Mouse (Mus musculus): ENCODE results near the gene Pacsin2.
"Not testable (repeated sequence)": the region's sequence is repeated elsewhere in the genome, so short reads cannot be mapped to it uniquely, and the experiment has no call there.

The Pacsin2 gene

GRCm38 (mm10) chr15:83366933-83367552, 97.4 kb downstream of the Pacsin2 start:
- DNase-seq = peak; percentile 14

GRCm38 (mm10) chr15:83365697-83366096, 98.7 kb downstream of the Pacsin2 start:
- no peak for DNase-seq

- no peak for DNase-seq
Observed at GRCm38 (mm10) chr15:83364194-83364593, 100.2 kb downstream of the Pacsin2 start.

- not testable (repeated sequence) for DNase-seq
Observed at GRCm38 (mm10) chr15:83362813-83363212, 101.6 kb downstream of the Pacsin2 start.

DNA sequence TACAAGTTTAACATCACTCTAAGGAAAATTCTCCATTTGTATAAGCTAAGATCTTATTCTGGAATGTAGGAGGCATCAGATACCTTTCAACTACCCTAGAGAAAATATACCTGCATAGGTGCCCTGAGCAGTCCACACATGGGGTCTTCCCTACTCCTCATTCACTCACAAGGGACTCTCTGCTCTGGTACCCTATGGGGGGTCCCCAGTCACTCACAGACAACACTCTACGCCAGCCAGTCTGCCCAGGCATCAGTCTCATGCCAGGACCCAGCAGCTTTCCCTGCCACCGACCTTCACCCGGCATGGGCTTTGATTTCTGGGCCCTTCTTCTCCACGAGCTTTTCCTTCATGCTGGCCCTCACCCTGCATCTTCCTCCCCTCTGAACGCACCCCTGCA, 103.5 kb downstream of the Pacsin2 start:
- DNase-seq = not testable (repeated sequence)

GRCm38 (mm10) chr15:83360140-83360539, 104.3 kb downstream of the Pacsin2 start:
- no peak for DNase-seq

DNA sequence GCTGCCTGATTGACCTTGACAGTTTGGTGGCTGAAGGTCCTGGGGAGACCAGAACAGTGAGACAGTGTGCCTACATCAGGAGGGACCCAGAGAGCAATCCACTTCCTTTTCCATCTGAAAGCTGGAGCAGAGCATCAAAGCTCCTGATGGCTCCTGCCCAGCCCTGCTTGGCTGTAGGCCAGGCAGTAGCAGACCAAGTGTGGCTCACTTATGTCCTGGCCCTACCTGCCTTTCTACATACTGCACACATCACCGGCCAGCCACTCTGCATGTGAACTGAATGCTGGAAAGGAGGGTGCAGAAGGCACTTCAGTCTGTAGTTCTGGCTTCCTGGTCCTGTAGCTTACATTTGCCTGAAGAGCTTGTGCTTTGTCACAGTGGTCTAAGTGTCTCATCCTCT, 105.9 kb downstream of the Pacsin2 start:
- DNase-seq = no peak

DNA sequence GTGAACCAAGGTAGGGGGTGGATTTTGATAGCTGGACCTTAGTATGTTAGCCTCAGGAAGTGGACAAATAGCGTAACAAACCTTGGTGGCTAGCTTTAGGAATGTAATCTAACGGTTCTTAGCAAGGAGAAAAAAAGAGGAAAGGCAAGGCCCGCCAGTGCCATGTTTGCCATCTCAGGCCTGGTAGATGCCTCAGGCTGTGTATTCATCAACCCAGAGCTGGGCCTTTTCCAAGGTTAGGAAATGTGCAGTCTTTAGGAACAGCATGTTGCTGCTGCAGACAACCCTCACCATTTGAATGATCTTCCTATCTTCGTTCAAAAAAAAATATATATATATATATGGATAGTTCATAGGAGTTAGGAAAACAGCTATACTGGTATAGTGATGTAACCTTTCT, 112.9 kb downstream of the Pacsin2 start:
- DNase-seq = no peak

GRCm38 (mm10) chr15:83350859-83351258, 113.5 kb downstream of the Pacsin2 start:
- no peak for DNase-seq

GRCm38 (mm10) chr15:83349954-83350711, 114.3 kb downstream of the Pacsin2 start, which contains the start of gene Arfgap3:
Arfgap3 (minus strand) TSS chr15:83350247.
- peak; percentile 94 for DNase-seq

DNA sequence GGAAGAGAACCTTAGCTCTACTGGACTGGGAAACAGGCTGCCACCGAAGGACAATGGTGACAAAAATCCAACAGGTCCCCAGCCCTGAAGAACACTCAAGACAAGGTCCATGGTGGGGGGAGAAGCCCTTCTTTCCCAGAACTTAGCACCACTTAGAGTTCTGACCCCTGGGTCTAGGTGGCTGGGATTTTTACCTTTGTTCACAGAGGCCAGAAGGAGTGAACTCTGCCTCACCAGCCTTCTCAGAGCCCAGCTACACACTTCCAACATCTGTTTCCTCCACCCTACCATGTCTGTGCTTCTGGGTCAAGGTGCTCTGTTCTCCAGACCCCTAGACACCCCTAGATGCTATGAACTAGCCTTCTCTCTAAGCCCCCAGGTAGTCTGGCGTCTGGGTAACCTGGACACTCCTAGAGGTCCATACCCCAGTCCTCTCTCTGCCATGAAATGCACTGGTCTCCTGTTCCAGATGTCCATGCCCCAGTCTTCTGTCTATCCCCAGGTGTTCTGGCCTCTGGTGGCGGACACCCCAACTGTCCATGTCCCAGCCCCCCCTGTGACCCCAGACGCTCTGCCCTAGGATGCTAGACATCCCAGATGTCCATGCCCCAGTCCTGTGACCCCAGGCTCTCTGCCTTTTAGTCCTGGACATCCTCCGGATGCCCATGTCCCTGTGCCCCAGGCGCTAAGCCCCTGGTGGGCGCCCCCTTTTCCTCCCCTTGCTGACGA, 115.0 kb downstream of the Pacsin2 start:
- DNase-seq = no peak

DNA sequence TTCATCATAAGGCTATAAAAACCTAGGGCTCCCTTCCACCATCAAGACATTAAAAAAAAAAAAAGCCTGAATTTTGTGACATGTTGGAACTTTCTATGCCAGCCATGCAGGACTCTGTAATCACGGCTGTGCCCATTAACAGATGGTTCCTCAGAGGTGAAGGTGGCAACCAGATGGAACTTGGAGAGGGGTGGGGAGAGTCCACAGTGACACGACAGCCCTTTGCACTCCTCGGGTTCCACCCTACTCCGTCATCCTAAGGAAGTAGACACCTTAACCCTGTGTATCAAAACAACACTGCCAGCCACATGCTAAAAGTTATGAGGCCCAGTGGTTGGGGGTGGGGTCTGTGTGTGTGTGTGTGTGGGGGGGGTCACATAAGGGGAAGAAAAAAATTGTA, 115.7 kb downstream of the Pacsin2 start:
- DNase-seq = no peak

DNA sequence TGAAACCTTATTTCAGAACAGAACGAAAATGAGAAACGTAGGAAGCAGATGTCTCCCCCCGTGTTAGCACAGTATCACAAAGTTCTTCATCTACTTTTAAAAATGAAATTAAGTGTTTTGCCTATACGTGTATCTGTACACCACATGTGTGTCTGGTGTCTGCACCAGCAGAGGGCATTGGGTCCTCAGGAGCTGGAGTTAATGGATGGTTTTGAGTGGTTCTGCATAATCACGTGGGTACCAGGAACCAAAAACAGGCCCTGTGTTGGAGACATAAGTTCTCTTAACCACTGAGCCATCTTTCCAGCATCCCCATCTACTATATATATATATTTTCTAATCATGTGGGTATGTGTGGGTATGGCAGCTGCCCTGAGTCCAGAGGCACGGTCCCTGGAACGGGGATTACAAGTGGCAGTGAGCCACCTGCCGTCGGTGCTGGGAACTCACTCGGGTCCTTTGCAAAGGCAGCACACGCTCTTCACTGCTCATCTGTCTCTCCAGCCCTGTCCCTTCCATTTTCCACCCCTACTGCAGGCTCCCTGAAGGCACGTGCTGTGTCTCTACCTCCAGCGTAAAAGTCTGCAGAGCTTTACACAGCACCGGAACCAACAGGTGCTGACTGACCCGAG, 118.4 kb downstream of the Pacsin2 start:
- DNase-seq = no peak

DNA sequence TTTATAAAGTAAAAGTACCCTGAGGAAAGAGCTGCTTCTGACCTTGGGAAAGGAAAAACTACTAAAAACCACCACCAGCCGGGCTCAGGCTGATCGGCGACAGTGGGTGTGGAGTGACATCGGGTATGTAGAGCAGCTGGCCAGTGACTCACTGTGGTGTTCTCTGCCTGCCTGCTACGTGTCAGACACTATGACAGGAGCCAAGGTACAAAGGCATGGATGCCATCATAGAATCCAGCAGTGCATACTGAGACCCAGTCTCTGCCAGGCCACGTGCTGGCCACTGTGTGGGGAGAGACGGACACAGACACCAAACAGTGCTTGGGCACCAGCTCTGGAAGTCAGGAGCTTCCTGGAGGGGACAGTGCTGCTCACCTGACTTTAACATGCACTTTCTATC, 119.5 kb downstream of the Pacsin2 start:
- DNase-seq = no peak

DNA sequence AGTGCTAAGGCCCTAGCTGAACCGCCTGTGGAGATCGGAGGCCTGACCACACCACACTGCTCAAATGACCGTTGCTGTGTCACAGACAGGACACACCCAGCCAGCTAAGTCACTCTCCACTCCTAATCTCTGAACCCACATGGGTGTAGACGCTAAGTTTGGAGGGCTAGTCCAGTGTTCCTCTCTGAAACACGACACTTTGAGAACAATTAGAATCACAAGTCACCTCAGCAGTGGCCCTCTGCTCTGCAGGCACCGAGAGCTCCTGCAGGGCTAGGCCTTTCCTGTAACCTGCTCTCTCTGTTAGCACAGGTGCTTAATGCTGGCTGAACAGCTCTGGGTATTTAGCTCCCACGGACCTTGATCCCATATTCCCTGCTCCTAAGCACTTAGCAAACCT, 120.2 kb downstream of the Pacsin2 start:
- no peak for DNase-seq

DNA sequence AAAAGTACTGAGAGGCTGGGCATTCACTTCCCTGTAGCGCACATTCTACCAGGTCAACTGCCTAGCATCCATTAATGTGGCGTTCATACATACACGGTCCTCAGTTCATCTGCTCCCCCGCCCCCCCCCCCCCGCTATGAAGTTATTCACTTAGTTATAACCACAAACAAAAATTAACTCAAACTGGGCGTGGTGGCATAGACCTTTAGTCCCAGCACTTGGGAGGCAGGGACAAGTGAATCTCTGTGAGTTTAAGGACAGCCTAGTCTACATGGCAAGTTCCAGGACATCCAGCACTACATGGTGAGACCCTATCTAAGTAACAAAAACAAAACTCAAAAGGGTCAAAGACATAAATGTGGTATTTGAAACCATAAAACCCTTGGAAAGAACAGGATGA, 125.5 kb downstream of the Pacsin2 start:
- no peak for DNase-seq

- no peak for DNase-seq
Observed at GRCm38 (mm10) chr15:83337903-83338870, 126.2 kb downstream of the Pacsin2 start.

GRCm38 (mm10) chr15:83332373-83332772, 132.0 kb downstream of the Pacsin2 start:
- DNase-seq = no peak

GRCm38 (mm10) chr15:83328952-83329351, 135.5 kb downstream of the Pacsin2 start:
- DNase-seq = no peak
